ENCODE assay signal across 20 mouse cellular contexts in genomic region chr6:50646659-50647058, GRCm38 (mm10). TPM values are rescaled to one million over a fixed set of nuclear protein-coding genes. Genes with fewer than 3 reads are reported as not detected.
DNase-seq lines count a peak whose midpoint lies in the region.
"Had no signal": no experiment of that assay in that cellular context is flagged by ENCODE, and none has a peak within 500 bp of the region (broad histone marks: within the 10 kb centered on the region; RNA-seq: fewer than 3 reads in every experiment).

No protein-coding gene starts in this region.

- DNase-seq in cerebellum, adult 11-12 months, result peak; percentile 43
- DNase-seq in cerebellum, adult 9-10 months, result no peak
- DNase-seq in ES-CJ7 (ENCODE audit: low read depth, low spot score), result peak; percentile 40
- peak; percentile 29 for DNase-seq in ZHBTc4 (ENCODE audit: low read depth, low spot score)
- DNase-seq in cerebellum, postnatal 14 days, result peak; percentile 33 to 53
- DNase-seq in adipocyte (ENCODE audit: low spot score), result no peak
- no peak for DNase-seq in layer of hippocampus, postnatal 25 days (ENCODE audit: extremely low spot score in 1 of 2, low spot score in 1 of 2)
- DNase-seq in MN1 (ENCODE audit: low spot score), result no peak
- DNase-seq: adrenal gland, adult 2 months; adrenal gland, postnatal 25 days; embryo, embryonic 11 days; gastrocnemius, postnatal 10 days; heart, adult 2 months; heart, postnatal 14 days; kidney, adult 9 months; kidney, postnatal 10 days had no signal

RNA-seq across cellular contexts. Expression of gene Npvf, which starts 7.6 kb away (rescaled TPM):
- total RNA-seq in layer of hippocampus, postnatal 25 days (2021), result not detected
- total RNA-seq: adrenal gland, adult 2 months; adrenal gland, postnatal 25 days; CH12.LX; common myeloid progenitor, adult 5-6 weeks; ES-E14; gastrocnemius, postnatal 10 days; heart, adult 2 months; heart, postnatal 14 days; hematopoietic stem cell, adult 5-6 weeks had no signal

RNA-seq across cellular contexts. Expression of gene 4921507P07Rik, which starts 50.2 kb away (rescaled TPM):
- under 1 TPM; 0.19 to 0.30 TPM for total RNA-seq in layer of hippocampus, postnatal 25 days (2021)
- total RNA-seq: adrenal gland, postnatal 25 days; CH12.LX had no signal

Comparison
In these comparisons a context has a peak if more than half of its experiments do, and no peak if none do; other contexts are left out.
1. DNase-seq: peak in cerebellum, adult 11-12 months (single experiment), ES-CJ7 (single experiment), ZHBTc4 (single experiment) and cerebellum, postnatal 14 days (2 of 2); none in cerebellum, adult 9-10 months (single experiment), adipocyte (single experiment), layer of hippocampus, postnatal 25 days (0 of 2) and MN1 (single experiment).